Mouse (Mus musculus) heart, postnatal 4 days (tissue): ENCODE measurements around the gene Phf3. TPM values are rescaled to one million over a fixed set of nuclear protein-coding genes. Genes with fewer than 3 reads are reported as not detected.
"Not testable (repeated sequence)": the region's sequence is repeated elsewhere in the genome, so short reads cannot be mapped to it uniquely, and the experiment has no call there.

Experiments
- DNase-seq: peaks from one replicate; pipeline ENCODE4 v3.0.0; 2021
- total RNA-seq, 2 experiments: library from RNA; stranded (reverse); gene quantifications; 2 replicates each; pipeline ENCODE4 v1.2.3; 2021

The Phf3 gene
- total RNA-seq, 2 experiments from 2014 or later = 43.4 to 46.7 TPM

DNA sequence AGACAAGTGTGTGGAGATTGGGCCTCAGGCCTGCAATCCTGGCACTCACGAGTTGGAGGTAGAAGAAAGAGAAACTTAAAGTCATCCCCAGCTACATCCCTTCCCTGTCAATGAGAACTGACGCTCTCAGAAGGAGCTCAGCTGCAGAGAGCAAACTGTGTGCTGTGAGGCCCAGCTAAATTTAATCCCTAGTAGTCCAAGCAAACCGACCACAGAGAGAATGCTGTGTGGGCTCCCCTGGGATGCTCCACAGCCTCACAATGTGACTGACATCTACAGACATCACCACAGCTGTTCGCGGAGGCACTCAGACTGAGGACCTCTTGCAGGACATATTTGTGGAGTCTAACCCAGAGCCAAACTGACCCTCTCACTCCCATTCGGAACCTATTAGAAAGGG lies 54.3 kb downstream of the Phf3 start:
- DNase-seq = no peak

- DNase-seq = no peak
These were observed 58.1 kb downstream of the Phf3 start for GRCm38 (mm10) chr1:30815609-30816008.

DNA sequence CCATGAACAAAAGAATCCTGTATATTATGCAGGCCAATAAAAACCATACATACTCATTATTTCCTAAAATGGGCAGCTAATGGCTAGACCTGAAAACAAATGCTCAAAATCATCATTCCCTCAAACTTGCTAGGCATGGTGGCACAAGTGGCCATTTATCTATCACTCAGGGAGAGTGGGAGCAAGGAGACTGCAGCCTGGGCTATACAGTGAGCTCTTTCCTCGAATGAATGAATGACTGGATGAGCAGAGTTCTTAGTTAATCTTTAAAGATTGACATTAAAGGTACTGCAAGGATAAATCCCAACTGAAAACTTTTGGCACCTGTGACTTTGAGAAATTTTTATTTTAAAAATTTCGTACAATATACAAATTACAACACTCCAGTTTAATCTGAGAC lies 58.7 kb downstream of the Phf3 start:
- no peak for DNase-seq

DNA sequence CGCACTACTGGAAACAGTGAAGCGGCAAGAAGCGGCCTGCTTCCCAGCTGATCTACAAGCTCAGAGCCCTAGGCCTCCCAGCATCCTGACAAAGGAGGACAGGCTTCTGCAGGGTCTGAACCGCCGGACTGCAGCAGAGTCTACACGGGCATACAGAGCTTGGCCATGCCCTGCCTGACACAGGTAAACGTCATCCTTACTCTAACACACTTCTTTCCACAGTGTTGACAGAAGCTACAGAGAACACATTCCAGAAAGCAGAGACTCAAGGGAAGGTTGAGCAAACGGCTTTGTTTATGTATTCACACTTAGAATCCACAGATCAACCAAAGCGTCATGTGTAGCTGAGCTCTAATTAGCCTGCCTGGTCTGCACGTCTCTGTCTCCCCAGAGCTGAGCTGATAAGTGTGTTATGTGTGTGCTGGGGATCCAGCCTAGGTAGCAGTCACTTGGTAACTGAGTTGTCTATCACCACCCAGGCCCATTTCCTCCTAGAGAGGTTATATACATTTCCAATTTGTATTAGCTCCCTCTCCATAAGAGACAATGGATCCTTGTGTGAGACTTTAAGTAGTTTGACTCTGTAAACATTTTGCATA lies 65.5 kb downstream of the Phf3 start:
- DNase-seq = no peak

GRCm38 (mm10) chr1:30805688-30806285 lies 67.9 kb downstream of the Phf3 start:
- no peak for DNase-seq

DNA sequence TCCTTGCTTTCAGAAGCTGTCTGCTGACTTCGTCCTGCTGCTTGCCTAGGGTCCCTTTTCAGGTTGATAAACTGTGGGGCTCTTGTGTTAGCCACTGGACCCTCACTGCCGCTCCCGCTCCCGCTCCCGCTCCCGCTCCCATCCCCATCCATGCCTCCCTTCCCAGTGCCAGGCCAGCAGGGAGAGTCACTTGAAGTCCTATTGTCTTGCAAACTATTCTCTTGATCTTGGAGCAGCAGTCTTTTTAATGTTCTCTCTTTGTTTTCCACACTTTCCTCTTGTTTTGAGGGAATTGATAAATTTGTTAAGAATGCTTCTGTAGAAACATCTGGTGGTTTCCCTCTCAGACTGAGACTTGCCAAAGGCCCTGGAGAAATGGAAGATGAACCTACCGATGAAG lies 68.8 kb downstream of the Phf3 start:
- DNase-seq = no peak

GRCm38 (mm10) chr1:30801911-30802310 lies 71.8 kb downstream of the Phf3 start:
- no peak for DNase-seq

DNA sequence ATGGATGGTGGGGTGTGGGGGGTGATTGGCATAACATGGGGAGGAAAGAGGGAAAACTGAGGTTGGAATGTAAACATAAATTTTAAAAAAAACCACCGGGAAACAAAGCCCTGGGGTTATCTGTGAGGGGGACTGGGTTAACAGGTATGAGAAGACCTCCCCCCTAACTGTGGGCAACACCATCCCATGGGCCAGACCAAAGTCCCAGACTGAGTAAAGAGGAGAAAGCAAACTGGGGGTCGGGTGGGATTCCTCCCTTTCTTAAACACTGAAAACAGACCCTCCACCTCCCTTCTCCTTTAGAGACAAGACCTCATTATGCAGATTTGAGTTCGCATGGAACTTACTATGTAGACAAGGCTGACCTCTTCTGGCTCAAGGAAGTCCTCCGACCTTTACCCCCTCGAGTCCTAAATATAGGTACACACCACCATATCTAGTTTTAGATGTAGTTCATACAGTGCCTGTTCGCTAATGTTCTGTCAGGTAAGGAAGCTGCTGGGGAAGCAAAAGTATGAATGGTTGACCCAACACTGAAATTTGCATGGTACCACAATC lies 74.4 kb downstream of the Phf3 start:
- no peak for DNase-seq

DNA sequence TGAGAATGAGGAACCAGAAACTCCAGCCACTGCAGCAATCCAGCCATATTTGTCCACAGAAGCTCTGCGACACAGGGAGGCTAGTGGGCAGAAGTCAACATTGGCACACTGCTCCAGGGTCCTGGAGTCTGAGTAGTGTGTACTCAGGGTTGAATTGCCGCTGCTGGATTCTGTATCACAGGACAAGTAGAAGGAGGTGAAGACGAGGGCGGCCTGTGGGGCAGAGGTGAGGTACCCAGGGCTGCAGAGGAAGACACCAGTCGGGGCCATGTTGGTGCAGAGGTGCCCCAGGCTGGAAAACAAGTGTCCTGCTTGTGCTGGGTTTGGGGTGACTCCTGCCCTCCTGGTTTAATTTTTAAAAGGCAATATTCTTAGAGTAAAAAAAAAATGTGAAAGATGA lies 79.1 kb downstream of the Phf3 start:
- no peak for DNase-seq

- DNase-seq = no peak
These were observed 80.3 kb downstream of the Phf3 start for GRCm38 (mm10) chr1:30793357-30793883.

- no peak for DNase-seq
These were observed 80.8 kb downstream of the Phf3 start for GRCm38 (mm10) chr1:30792935-30793334.

DNA sequence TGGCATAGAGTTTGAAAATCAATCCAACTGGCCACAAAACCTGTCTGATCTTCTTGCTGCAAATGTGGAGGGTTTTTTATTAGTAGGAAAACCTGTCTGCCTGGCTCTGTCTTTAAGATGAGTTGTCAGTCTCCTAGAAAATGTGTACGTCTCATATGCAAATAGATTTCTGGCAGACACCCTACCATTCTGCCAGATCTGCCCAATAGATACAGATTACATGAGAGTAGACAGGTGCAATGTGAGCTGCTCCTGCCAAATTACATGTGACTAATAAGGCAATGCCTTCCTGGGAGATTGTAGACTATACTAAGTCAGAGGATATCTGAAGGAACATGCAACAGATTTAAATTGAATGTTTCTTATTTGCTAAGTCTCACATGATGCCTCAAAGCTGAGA lies 83.5 kb downstream of the Phf3 start:
- no peak for DNase-seq

- DNase-seq = no peak
These were observed 84.0 kb downstream of the Phf3 start for GRCm38 (mm10) chr1:30789689-30790088.

GRCm38 (mm10) chr1:30789001-30789400 lies 84.7 kb downstream of the Phf3 start:
- no peak for DNase-seq

DNA sequence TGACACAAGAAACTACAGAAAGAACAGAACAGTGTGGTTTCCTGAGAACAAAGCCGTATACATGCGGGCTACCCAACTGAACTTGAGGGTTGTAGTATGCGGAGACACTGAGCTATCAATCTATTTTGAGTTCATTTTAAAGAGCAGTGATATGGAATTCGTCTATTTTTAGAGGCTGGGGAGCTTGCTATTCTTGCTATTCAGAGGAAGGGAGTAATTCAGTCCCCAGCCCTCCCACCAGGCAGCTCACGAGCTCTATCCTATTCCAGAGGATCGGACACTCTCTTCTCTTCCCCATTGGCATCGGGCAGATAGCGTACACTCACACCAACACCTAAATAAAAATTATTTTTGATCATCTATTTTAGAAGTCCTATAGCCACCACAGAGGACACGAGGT lies 87.1 kb downstream of the Phf3 start:
- no peak for DNase-seq

DNA sequence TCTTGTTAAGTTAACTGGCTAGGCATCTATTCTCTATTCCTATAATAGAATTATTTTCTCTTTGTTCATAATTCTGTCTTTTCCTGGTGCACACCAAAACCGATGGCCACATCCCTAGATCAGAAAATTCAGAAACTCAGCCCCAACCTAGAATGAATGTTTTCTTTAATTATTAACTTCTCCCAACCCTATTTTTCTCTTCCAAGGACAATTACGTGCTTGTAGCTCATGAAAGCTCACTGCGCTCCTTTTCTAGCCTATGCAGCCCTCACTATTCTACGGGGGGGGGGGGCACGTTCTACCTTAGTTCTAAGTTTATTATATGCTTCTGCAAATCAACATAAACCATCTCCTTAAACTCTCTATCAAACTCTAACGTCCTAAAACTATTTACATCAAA lies 90.0 kb downstream of the Phf3 start:
- no peak for DNase-seq

DNA sequence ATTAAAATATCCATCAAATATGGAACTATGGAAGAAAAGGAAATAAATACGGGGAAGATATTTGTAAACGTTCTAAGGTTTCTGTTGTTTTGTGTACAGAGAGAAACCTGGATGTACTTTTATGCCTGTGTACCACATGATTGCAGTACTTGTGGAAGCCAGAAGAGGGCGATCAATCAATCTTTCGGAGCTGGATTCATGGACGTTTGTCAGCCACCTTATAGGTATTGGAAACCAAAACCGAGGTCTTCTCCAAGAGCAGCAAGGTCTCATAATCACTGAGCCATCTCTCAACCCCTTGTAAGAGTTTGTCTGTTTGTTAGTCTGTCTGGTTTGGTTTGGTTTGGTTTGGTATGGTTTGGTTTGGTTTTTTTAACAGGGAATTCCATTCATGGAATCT lies 93.4 kb downstream of the Phf3 start:
- peak; percentile 62 for DNase-seq

GRCm38 (mm10) chr1:30779562-30779961 lies 94.2 kb downstream of the Phf3 start:
- DNase-seq = no peak

DNA sequence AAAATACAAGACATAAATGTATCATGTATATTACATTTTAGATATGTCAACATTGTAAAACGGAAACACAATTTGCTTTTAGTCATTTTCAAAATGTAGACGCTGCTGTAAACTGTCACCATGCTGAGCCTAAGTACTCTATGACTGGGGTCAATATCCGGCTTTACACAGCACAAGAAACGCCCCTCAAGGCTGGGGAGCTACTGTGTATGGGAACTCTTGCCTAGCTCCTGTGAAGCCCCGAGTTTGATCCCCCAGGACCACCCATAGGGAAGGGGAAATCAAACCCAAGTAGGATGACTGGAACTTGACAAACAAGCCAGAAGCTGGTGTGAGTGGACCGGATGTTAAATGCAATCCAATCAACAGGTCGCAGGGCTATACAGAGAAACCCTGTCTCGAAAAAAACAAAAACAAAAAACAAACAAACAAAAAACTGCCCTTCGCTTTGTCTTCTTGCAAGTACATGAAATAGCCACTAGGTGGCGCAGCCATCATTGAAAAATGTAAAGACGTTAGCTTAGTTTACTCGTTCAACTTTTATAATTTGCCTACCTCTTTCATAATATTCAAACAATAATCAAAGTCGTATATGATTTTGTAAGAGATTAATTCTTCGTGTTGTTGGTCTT lies 95.2 kb downstream of the Phf3 start:
- DNase-seq = peak; percentile 20

- DNase-seq = no peak
These were observed 97.5 kb downstream of the Phf3 start for GRCm38 (mm10) chr1:30776196-30776595.

DNA sequence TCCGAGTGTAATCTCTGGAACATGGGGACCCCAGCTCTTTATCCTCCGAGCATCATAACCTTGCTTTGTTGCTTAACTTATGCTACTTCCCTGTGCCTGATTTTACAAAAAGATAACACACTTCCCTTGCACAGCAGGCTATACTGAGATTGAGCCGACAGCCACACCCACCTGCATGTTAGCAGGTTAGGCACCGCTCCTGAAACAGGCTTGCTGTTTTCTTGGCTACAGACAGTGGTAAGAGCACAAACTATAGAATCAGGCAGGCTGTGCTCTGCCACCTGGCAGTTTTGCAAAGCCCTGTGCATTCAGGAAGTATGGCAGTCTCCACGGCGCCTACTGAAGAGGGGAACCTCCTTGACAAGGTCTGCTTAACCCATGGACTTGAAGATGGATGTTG lies 100.1 kb downstream of the Phf3 start:
- no peak for DNase-seq

- no peak for DNase-seq
These were observed 100.9 kb downstream of the Phf3 start for GRCm38 (mm10) chr1:30772851-30773250.

- peak; percentile 19 for DNase-seq
These were observed 101.9 kb downstream of the Phf3 start for GRCm38 (mm10) chr1:30771772-30772171.

- not testable (repeated sequence) for DNase-seq
These were observed 103.1 kb downstream of the Phf3 start for GRCm38 (mm10) chr1:30770599-30770998.
